Mouse (Mus musculus) kidney, embryonic 16.5 days (tissue): ENCODE measurements around the gene Gm14444. TPM values are rescaled to one million over a fixed set of nuclear protein-coding genes. Genes with fewer than 3 reads are reported as not detected.
"Not testable (repeated sequence)": the region's sequence is repeated elsewhere in the genome, so short reads cannot be mapped to it uniquely, and the experiment has no call there.

Experiments
- ATAC-seq: fragments of 200-750 bp; cut with Nextera tagmentation; 2 replicates; pipeline ENCODE4 v1.8.0; 2017; ENCODE audit warnings: moderate TSS enrichment; ENCODE audit not compliant: low FRiP score, low TSS enrichment
- H3K27ac ChIP-seq: fragments of 300-500 bp; sonication (generic); 2 replicates; pipeline ENCODE4 v1.5.1; 2014; ENCODE audit warnings: low read length
- H3K27me3 ChIP-seq: fragments of 300-500 bp; sonication (generic); 2 replicates; pipeline ENCODE4 v1.6.1; 2014; ENCODE audit warnings: low read length, control low read depth, mixed read lengths; ENCODE audit not compliant: insufficient read depth
- H3K36me3 ChIP-seq: fragments of 300-500 bp; sonication (generic); 2 replicates; pipeline ENCODE4 v1.6.1; 2014; ENCODE audit warnings: low read length, control low read depth, mixed read lengths; ENCODE audit not compliant: insufficient read depth
- H3K4me1 ChIP-seq: fragments of 300-500 bp; sonication (generic); 2 replicates; pipeline ENCODE4 v1.6.1; 2014; ENCODE audit warnings: low read length, control low read depth, mixed read lengths; ENCODE audit not compliant: insufficient read depth
- H3K4me2 ChIP-seq: fragments of 300-500 bp; sonication (generic); replicated peaks from 2 replicates; pipeline ENCODE4 v1.6.1; 2014; ENCODE audit warnings: low read depth, low read length
- H3K4me3 ChIP-seq: fragments of 300-500 bp; sonication (generic); 2 replicates; pipeline ENCODE4 v1.5.1; 2014; ENCODE audit warnings: mild to moderate bottlenecking, low read length
- H3K9ac ChIP-seq: fragments of 300-500 bp; sonication (generic); replicated peaks from 2 replicates; pipeline ENCODE4 v1.6.1; 2014; ENCODE audit warnings: low read length
- H3K9me3 ChIP-seq: fragments of 300-500 bp; sonication (generic); 2 replicates; pipeline ENCODE4 v1.6.1; 2016; ENCODE audit warnings: low read length, control low read depth
- WGBS: fragments of 180-500 bp; shearing (Covaris S2); extraction: QIAGEN DNeasy Blood & Tissue Kit; methylation state at CpG from one replicate; pipeline ENCODE4 v1.1.7; 2014; 5-methylcytosine and 5-hydroxymethylcytosine counted together
- polyA plus RNA-seq: library from polyadenylated mRNA; unstranded; fragments of >200 nt; fragmentation: Nextera tagmentation; extraction: Ambion mirVana; gene quantifications from 2 replicates; pipeline ENCODE4 v1.2.1, GENCODE M21; 2015

The Gm14444 gene
- not detected in 2 replicates for polyA plus RNA-seq

GRCm38 (mm10) chr2:175010022-175010421 lies at the start of gene Gm14444:
Gene Gm14444 (plus strand): TSS chr2:175010241.
- H3K9ac ChIP-seq, H3K36me3 ChIP-seq, H3K4me3 ChIP-seq, H3K9me3 ChIP-seq, H3K27ac ChIP-seq, H3K4me2 ChIP-seq, ATAC-seq, H3K4me1 ChIP-seq, H3K27me3 ChIP-seq: not testable (repeated sequence)
- WGBS = 67% methylated on average over 1 of the region's 1 CpGs

GRCm38 (mm10) chr2:174965466-174965865 lies 44.6 kb upstream of the Gm14444 start:
- peak; percentile 78 for ATAC-seq
- not testable (repeated sequence) for H3K9me3 ChIP-seq, H3K27ac ChIP-seq, H3K4me2 ChIP-seq, H3K9ac ChIP-seq, H3K4me3 ChIP-seq, H3K4me1 ChIP-seq, H3K36me3 ChIP-seq, H3K27me3 ChIP-seq
- 68% methylated on average over 3 of the region's 3 CpGs for WGBS

- not testable (repeated sequence) for H3K4me2 ChIP-seq, H3K9ac ChIP-seq, H3K27ac ChIP-seq, ATAC-seq, H3K9me3 ChIP-seq, H3K27me3 ChIP-seq, H3K36me3 ChIP-seq, H3K4me1 ChIP-seq, H3K4me3 ChIP-seq
- WGBS = 96% methylated on average over 23 of the region's 27 CpGs
These were observed 34.2 kb downstream of the Gm14444 start for GRCm38 (mm10) chr2:175044268-175044667.

GRCm38 (mm10) chr2:175067681-175068261 lies 57.7 kb downstream of the Gm14444 start, which contains the start of gene Gm14393:
Gene Gm14393 (minus strand): TSS chr2:175067781.
- 83% methylated on average over 1 of the region's 1 CpGs for WGBS
- ATAC-seq = not testable (repeated sequence)

More at GRCm38 (mm10) chr2:175067681-175068261, 57.7 kb downstream of the Gm14444 start, which contains the start of gene Gm14393:
- H3K27ac ChIP-seq, H3K9me3 ChIP-seq, H3K4me3 ChIP-seq, H3K4me2 ChIP-seq, H3K4me1 ChIP-seq, H3K36me3 ChIP-seq, H3K27me3 ChIP-seq, H3K9ac ChIP-seq: not testable (repeated sequence)

Other genes with a start within 250 kb of the Gm14444 start
- 8.5 and 8.6 TPM in 2 replicates for gene Edn3, start 249.6 kb upstream of the Gm14444 start, polyA plus RNA-seq
- 0.77 TPM in 1 of 2 replicates, not detected in the other for gene Gm14393, start 57.5 kb downstream of the Gm14444 start, polyA plus RNA-seq
- 7.3 and 10.7 TPM in 2 replicates for gene Gm14399, start 131.8 kb downstream of the Gm14444 start, polyA plus RNA-seq
- 0.63 and 1.2 TPM in 2 replicates for gene Gm14443, start 165.6 kb downstream of the Gm14444 start, polyA plus RNA-seq
- gene Gm14391, start 196.7 kb downstream of the Gm14444 start, polyA plus RNA-seq = 5.6 and 8.1 TPM in 2 replicates